8 mouse cellular contexts compared by ENCODE assay signal in genomic region chr9:66240493-66240892, GRCm38 (mm10).
DNase-seq lines count a peak whose midpoint lies in the region; ATAC-seq lines count a peak whose summit lies in the region.

No protein-coding gene starts in this region.

- H3K9me3 ChIP-seq in lung, embryonic 15.5 days: no peaks in the 10 kb centered on the region

- peak overlapping the region; percentile 45; the same call in 1 of the 2 replicates for H3K27ac ChIP-seq in lung, embryonic 15.5 days

- DNase-seq in cerebellum, adult 11 months: peak; percentile 45
- peak; percentile 27 for DNase-seq in urinary bladder, postnatal 14 days (ENCODE audit: low spot score)
- no peak for DNase-seq in urinary bladder, adult 2 months (ENCODE audit: low spot score)
- DNase-seq in adipocyte (ENCODE audit: low spot score): no peak
- DNase-seq in adrenal gland, postnatal 25 days: no peak

- H3K27me3 ChIP-seq in lung, embryonic 15.5 days: no peaks in the 10 kb centered on the region

- no peak overlapping the region for H3K9ac ChIP-seq in lung, embryonic 15.5 days

- 36% methylated on average over 4 of the region's 4 CpGs for WGBS in lung, embryonic 15.5 days

- no peak overlapping the region for H3K4me3 ChIP-seq in lung, embryonic 15.5 days

- ATAC-seq in cerebellum, adult (ENCODE audit: insufficient number of reproducible peaks, low FRiP score, low TSS enrichment): no peak; the same call in 1 of the 2 replicates
- ATAC-seq in lung, embryonic 15.5 days (ENCODE audit: borderline replicate concordance, extremely low read depth, low FRiP score, low TSS enrichment): peak; percentile 44; the same call in 1 of the 2 replicates
- ATAC-seq in activated CD4-positive, CD25-positive, alpha-beta regulatory T cell, adult 4 months: no peak

- H3K4me1 ChIP-seq in lung, embryonic 15.5 days: peaks cover 39% of the 10 kb centered on the region

- H3K36me3 ChIP-seq in lung, embryonic 15.5 days: no peaks in the 10 kb centered on the region

- no peak overlapping the region for H3K4me2 ChIP-seq in lung, embryonic 15.5 days

Comparison
In these comparisons a context has a peak if more than half of its experiments do, and no peak if none do; other contexts are left out.
1. DNase-seq: peak in cerebellum, adult 11 months (single experiment) and urinary bladder, postnatal 14 days (single experiment); none in urinary bladder, adult 2 months (single experiment), adipocyte (single experiment) and adrenal gland, postnatal 25 days (single experiment).